Mouse (Mus musculus) midbrain, postnatal 0 days (tissue): ENCODE measurements at regions not wholly inside any gene's neighbourhood (a gene's known extent, or its start where the extent isn't known, plus 50 kb on each side); places are given as distances from the start of the nearest gene placed in this dataset. TPM values are rescaled to one million over a fixed set of nuclear protein-coding genes. Genes with fewer than 3 reads are reported as not detected.

Source experiments
- ATAC-seq: fragments of 200-750 bp; cut with Nextera tagmentation; 2 replicates; pipeline ENCODE4 v1.8.0; 2017; ENCODE audit warnings: moderate number of reproducible peaks, mild to moderate bottlenecking, moderate TSS enrichment, moderate library complexity; ENCODE audit not compliant: low FRiP score
- DNase-seq: peaks from one replicate; pipeline ENCODE4 v3.0.0-alpha.2; 2015; ENCODE audit warnings: low spot score
- H3K27ac ChIP-seq: fragments of 300-500 bp; sonication (generic); 2 replicates; pipeline ENCODE4 v1.5.1; 2014; ENCODE audit warnings: low read depth, mild to moderate bottlenecking, low read length, mixed read lengths
- H3K27me3 ChIP-seq: fragments of 300-500 bp; sonication (generic); 2 replicates; pipeline ENCODE4 v1.6.1; 2014; ENCODE audit warnings: low read length, control low read depth, mixed read lengths; ENCODE audit not compliant: insufficient read depth
- H3K36me3 ChIP-seq: fragments of 300-500 bp; sonication (generic); 2 replicates; pipeline ENCODE4 v1.6.1; 2014; ENCODE audit warnings: low read length, control low read depth, mixed read lengths; ENCODE audit not compliant: insufficient read depth
- H3K4me1 ChIP-seq: fragments of 300-500 bp; sonication (generic); 2 replicates; pipeline ENCODE4 v1.6.1; 2014; ENCODE audit warnings: mild to moderate bottlenecking, control low read depth, antibody characterized with exemption, low read length, mixed read lengths; ENCODE audit not compliant: insufficient read depth
- H3K4me2 ChIP-seq: fragments of 300-500 bp; sonication (generic); 2 replicates; pipeline ENCODE4 v1.6.1; 2014; ENCODE audit warnings: low read depth, mild to moderate bottlenecking, low read length, mixed read lengths; ENCODE audit not compliant: poor library complexity, severe bottlenecking
- H3K4me3 ChIP-seq: fragments of 300-500 bp; sonication (generic); 2 replicates; pipeline ENCODE4 v1.5.1; 2014; ENCODE audit warnings: low read depth, mild to moderate bottlenecking, low read length, moderate library complexity
- H3K9ac ChIP-seq: fragments of 300-500 bp; sonication (generic); replicated peaks from 2 replicates; pipeline ENCODE4 v1.6.1; 2014; ENCODE audit warnings: mild to moderate bottlenecking, low read length, moderate library complexity, mixed read lengths; ENCODE audit not compliant: poor library complexity, severe bottlenecking
- H3K9me3 ChIP-seq: fragments of 300-500 bp; sonication (generic); 2 replicates; pipeline ENCODE4 v1.6.1; 2016; ENCODE audit warnings: low read length, control low read depth
- CTCF ChIP-seq: IDR thresholded peaks from 2 replicates; pipeline ENCODE4 v1.5.1; 2016; ENCODE audit warnings: antibody characterized with exemption, mild to moderate bottlenecking
- WGBS: fragments of 180-500 bp; shearing (Covaris S2); extraction: QIAGEN DNeasy Blood & Tissue Kit; methylation state at CpG from one replicate; pipeline ENCODE4 v1.1.7; 2014; 5-methylcytosine and 5-hydroxymethylcytosine counted together
- microRNA-seq: library from miRNA; unstranded; fragments of <30 nt; microRNA quantifications from one replicate; pipeline ENCODE4, GENCODE M21; 2016; ENCODE audit warnings: borderline number of aligned reads

GRCm38 (mm10) chr1:190220417-190220816, 49.9 kb upstream of the Prox1 start:
- no peak overlapping the region for H3K4me2 ChIP-seq
- ATAC-seq (no peak), DNase-seq (peak; percentile 56)
- no peak overlapping the region for H3K27ac ChIP-seq
- WGBS: 37% methylated on average over 9 of the region's 9 CpGs
- no peak overlapping the region for H3K4me3 ChIP-seq
- H3K27me3 ChIP-seq: no peaks in the 10 kb centered on the region
- H3K9ac ChIP-seq: no peak overlapping the region
- no peaks in the 10 kb centered on the region for H3K36me3 ChIP-seq
- 0 out of 2 replicates have a peak, but pooled peaks have one; percentile 17 for TF ChIP-seq CTCF
- no peaks in the 10 kb centered on the region for H3K4me1 ChIP-seq
- H3K9me3 ChIP-seq: no peaks in the 10 kb centered on the region; the same call in 1 of the 2 replicates

Small RNA genes lying in the stretch of these regions (microRNA-seq; reads per million reads assigned to microRNA genes)
- gene Gm47294: not detected
